Mouse (Mus musculus) CD8-positive naive resting alpha-beta T cell, adult 2 months (primary cell): ENCODE data around the gene Lmo3.

ENCODE experiments used
- DNase-seq, 2 experiments: peaks; one replicate each; pipeline ENCODE4 v3.0.0; 2022; ENCODE audit warnings: low read depth in 2 of 2, low spot score in 2 of 2

Lmo3 gene

GRCm38 (mm10) chr6:138323325-138323724, 258.4 kb downstream of the Lmo3 start:
- DNase-seq: no peak

GRCm38 (mm10) chr6:138320190-138320737, 261.5 kb downstream of the Lmo3 start:
- no peak for DNase-seq
